Mouse (Mus musculus) CD4-positive helper T cell, adult 2 months (primary cell): ENCODE results near the gene Rtkn2.

ENCODE experiments used
- DNase-seq: peaks from one replicate; pipeline ENCODE4 v3.0.0-alpha.2; 2012; ENCODE audit warnings: low read depth, missing footprints, low spot score

Rtkn2 gene

GRCm38 (mm10) chr10:67979401-67980157, at the start of gene Rtkn2:
Gene Rtkn2 (plus strand): TSS chr10:67979570.
- peak; percentile 91 for DNase-seq

- DNase-seq: no peak
Measured at GRCm38 (mm10) chr10:67931328-67931727, 48.0 kb upstream of the Rtkn2 start.

GRCm38 (mm10) chr10:67932780-67933179, 46.6 kb upstream of the Rtkn2 start:
- DNase-seq: no peak

GRCm38 (mm10) chr10:67936944-67937343, 42.4 kb upstream of the Rtkn2 start:
- DNase-seq: no peak

- no peak for DNase-seq
Measured at GRCm38 (mm10) chr10:67937775-67938174, 41.6 kb upstream of the Rtkn2 start.

GRCm38 (mm10) chr10:67939546-67939945, 39.8 kb upstream of the Rtkn2 start:
- no peak for DNase-seq

GRCm38 (mm10) chr10:67943513-67943912, 35.9 kb upstream of the Rtkn2 start:
- no peak for DNase-seq

- DNase-seq: no peak
Measured at GRCm38 (mm10) chr10:67950059-67950748, 29.2 kb upstream of the Rtkn2 start.

GRCm38 (mm10) chr10:67951690-67952089, 27.7 kb upstream of the Rtkn2 start:
- no peak for DNase-seq

GRCm38 (mm10) chr10:67955982-67956381, 23.4 kb upstream of the Rtkn2 start:
- DNase-seq: no peak

GRCm38 (mm10) chr10:67959982-67960381, 19.4 kb upstream of the Rtkn2 start:
- DNase-seq: no peak

- DNase-seq: no peak
Measured at GRCm38 (mm10) chr10:67962496-67962895, 16.9 kb upstream of the Rtkn2 start.

- no peak for DNase-seq
Measured at GRCm38 (mm10) chr10:67964060-67964459, 15.3 kb upstream of the Rtkn2 start.

- no peak for DNase-seq
Measured at GRCm38 (mm10) chr10:67965251-67965986, 14.0 kb upstream of the Rtkn2 start.

GRCm38 (mm10) chr10:67966102-67966501, 13.3 kb upstream of the Rtkn2 start:
- DNase-seq: no peak

- no peak for DNase-seq
Measured at GRCm38 (mm10) chr10:67966983-67967382, 12.4 kb upstream of the Rtkn2 start.

GRCm38 (mm10) chr10:67971166-67971796, 8.1 kb upstream of the Rtkn2 start:
- no peak for DNase-seq

- peak; percentile 48 for DNase-seq
Measured at GRCm38 (mm10) chr10:67977271-67977670, 2.1 kb upstream of the Rtkn2 start.

GRCm38 (mm10) chr10:67983776-67984175, 4.4 kb downstream of the Rtkn2 start:
- DNase-seq: no peak

GRCm38 (mm10) chr10:67984271-67984943, 5.0 kb downstream of the Rtkn2 start:
- peak; percentile 62 for DNase-seq

- DNase-seq: no peak
Measured at GRCm38 (mm10) chr10:67985100-67985499, 5.7 kb downstream of the Rtkn2 start.
